Mouse (Mus musculus) liver, embryonic 14.5 days (tissue): ENCODE measurements around the gene Zfp950.

Experiments used
- CTCF ChIP-seq: IDR thresholded peaks from 2 replicates; pipeline ENCODE4 v1.5.1; 2016; ENCODE audit warnings: antibody characterized with exemption, low read depth, control low read depth
- EP300 ChIP-seq: IDR thresholded peaks from 2 replicates; pipeline ENCODE4 v1.6.1; 2016; ENCODE audit warnings: antibody characterized with exemption, low read depth

DNA sequence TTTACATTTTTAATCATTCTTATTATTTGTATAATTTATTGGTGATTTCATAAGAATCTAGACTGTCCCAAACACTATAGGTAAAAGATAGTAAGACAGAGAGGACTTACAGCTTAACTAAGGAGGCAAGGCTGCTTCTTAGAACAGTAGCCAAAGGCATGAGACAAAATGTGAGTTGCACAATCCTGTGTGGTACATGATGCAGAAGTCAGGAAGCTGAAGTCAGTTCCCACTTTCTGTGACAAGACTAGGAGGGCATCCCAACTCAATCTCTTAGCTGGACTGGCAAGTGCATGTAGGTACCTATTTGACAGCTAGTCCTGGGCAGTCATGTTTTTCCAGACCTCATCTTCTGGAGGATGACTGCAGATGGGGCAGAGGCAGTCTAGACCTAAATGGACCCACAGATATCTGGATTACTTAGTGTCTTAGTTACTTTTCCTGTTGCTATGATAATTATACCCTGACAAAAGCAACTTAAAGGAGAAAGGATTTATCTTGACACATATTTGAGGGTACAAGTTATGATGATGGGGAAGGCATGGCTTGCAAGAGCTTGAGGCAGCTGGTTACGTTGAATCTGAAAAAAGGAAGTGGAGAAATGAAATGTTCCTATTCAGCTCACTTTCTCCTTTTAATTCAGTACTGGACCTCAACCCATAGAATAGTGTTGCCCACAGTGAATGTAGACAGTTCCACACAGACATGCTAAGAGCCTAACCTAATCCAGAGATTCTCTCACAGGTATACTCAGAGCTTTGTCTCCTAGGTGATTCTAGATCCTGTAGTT is 123.0 kb downstream of the Zfp950 start:
- no peak for TF ChIP-seq CTCF
- TF ChIP-seq EP300 = no peak
